Mouse (Mus musculus) cerebellum, adult 2 months (tissue): ENCODE data around the gene Tmem119.

ENCODE experiments used
- CTCF ChIP-seq: fragments of 200-500 bp; IDR thresholded peaks from 2 replicates; pipeline ENCODE4 v1.5.1; 2011; ENCODE audit warnings: low read depth, mild to moderate bottlenecking, control low read depth, low read length, moderate library complexity, borderline replicate concordance; ENCODE audit not compliant: insufficient read depth
- POLR2A ChIP-seq: fragments of 200-500 bp; IDR thresholded peaks from 2 replicates; pipeline ENCODE4 v1.6.1; 2011; ENCODE audit warnings: low read length, control low read depth, borderline replicate concordance; ENCODE audit not compliant: insufficient read depth

DNA sequence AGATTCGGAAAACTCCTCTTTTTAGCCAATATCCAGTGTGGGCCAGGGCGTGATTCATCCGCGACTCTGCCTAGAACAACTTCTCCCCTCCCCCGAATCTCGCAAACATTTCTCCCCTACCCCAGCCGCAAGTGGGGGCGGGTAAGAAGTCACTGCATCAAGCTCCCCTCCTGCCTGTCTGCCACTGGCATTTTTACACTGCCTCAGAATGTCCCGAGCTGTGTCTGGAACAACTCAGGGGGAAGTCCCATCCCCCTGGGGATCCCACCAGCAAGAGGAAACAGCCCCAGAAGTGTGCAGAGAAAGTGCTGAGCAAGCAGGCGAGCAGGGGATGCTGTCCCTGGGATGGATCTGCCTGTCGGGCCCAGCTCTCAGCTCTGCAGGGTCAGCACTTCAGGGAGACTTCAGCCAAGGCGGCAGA lies 16.7 kb downstream of the Tmem119 start:
- TF ChIP-seq POLR2A (no peak), CTCF (no peak)
